Mouse (Mus musculus) heart, embryonic 16.5 days (tissue): ENCODE measurements at regions not wholly inside any gene's neighbourhood (a gene's known extent, or its start where the extent isn't known, plus 50 kb on each side); places are given as distances from the start of the nearest gene placed in this dataset.
A peak's percentile ranks its signal among the peaks of the same experiment; 100 is the strongest.
"Not testable (repeated sequence)": the region's sequence is repeated elsewhere in the genome, so short reads cannot be mapped to it uniquely, and the experiment has no call there.

Source experiments
- ATAC-seq: fragments of 200-750 bp; cut with Nextera tagmentation; replicated peaks from 2 replicates; pipeline ENCODE4 v1.8.0; 2017; ENCODE audit warnings: moderate number of reproducible peaks; ENCODE audit not compliant: insufficient read depth, low FRiP score; ENCODE audit errors: extremely low read depth
- H3K27ac ChIP-seq: fragments of 300-500 bp; sonication (generic); 2 replicates; pipeline ENCODE4 v1.5.1; 2014; ENCODE audit warnings: mild to moderate bottlenecking, low read length, control low read depth, moderate library complexity
- H3K27me3 ChIP-seq: fragments of 300-500 bp; sonication (generic); 2 replicates; pipeline ENCODE4 v1.6.1; 2014; ENCODE audit warnings: low read length, mixed read lengths; ENCODE audit not compliant: control insufficient read depth, insufficient read depth
- H3K36me3 ChIP-seq: fragments of 300-500 bp; sonication (generic); 2 replicates; pipeline ENCODE4 v1.6.1; 2014; ENCODE audit not compliant: control insufficient read depth, insufficient read depth
- H3K4me1 ChIP-seq: fragments of 300-500 bp; sonication (generic); 2 replicates; pipeline ENCODE4 v1.6.1; 2014; ENCODE audit warnings: low read length, mixed read lengths; ENCODE audit not compliant: control insufficient read depth, insufficient read depth
- H3K4me2 ChIP-seq: fragments of 300-500 bp; sonication (generic); 2 replicates; pipeline ENCODE4 v1.6.1; 2014; ENCODE audit warnings: low read depth, mild to moderate bottlenecking, control low read depth, low read length
- H3K4me3 ChIP-seq: fragments of 300-500 bp; sonication (generic); 2 replicates; pipeline ENCODE4 v1.5.1; 2014; ENCODE audit warnings: mild to moderate bottlenecking, control low read depth, low read length
- H3K9ac ChIP-seq: fragments of 300-500 bp; sonication (generic); 2 replicates; pipeline ENCODE4 v1.6.1; 2014; ENCODE audit warnings: low read length, control low read depth
- H3K9me3 ChIP-seq: fragments of 300-500 bp; sonication (generic); replicated peaks from 2 replicates; pipeline ENCODE4 v1.6.1; 2016; ENCODE audit warnings: low read length; ENCODE audit not compliant: control insufficient read depth
- WGBS: fragments of 180-500 bp; shearing (Covaris S2); extraction: QIAGEN DNeasy Blood & Tissue Kit; methylation state at CpG from one replicate; pipeline ENCODE4 v1.1.7; 2014; 5-methylcytosine and 5-hydroxymethylcytosine counted together

- H3K9me3 ChIP-seq: no peaks in the 10 kb centered on the region
- no peak overlapping the region for H3K27ac ChIP-seq
- WGBS: 27% methylated on average over 8 of the region's 8 CpGs
- H3K4me3 ChIP-seq: no peak overlapping the region
- H3K4me2 ChIP-seq: no peak overlapping the region
- H3K9ac ChIP-seq: no peak overlapping the region
- ATAC-seq: no peak
- no peaks in the 10 kb centered on the region for H3K27me3 ChIP-seq
- H3K36me3 ChIP-seq: no peaks in the 10 kb centered on the region
- H3K4me1 ChIP-seq: peaks cover 11% of the 10 kb centered on the region
Observed at GRCm38 (mm10) chr10:8116821-8117220, 160.8 kb upstream of the Tab2 start.

GRCm38 (mm10) chr10:8114932-8115331, 158.9 kb upstream of the Tab2 start:
- not testable (repeated sequence) for H3K4me2 ChIP-seq, H3K27ac ChIP-seq, ATAC-seq, H3K27me3 ChIP-seq, H3K9ac ChIP-seq, H3K36me3 ChIP-seq, H3K9me3 ChIP-seq, H3K4me3 ChIP-seq
- 72% methylated on average over 5 of the region's 5 CpGs for WGBS
- peaks cover 11% of the 10 kb centered on the region for H3K4me1 ChIP-seq

- 62% methylated on average over 3 of the region's 3 CpGs for WGBS
- Histone ChIP-seq H3K27me3 (no peaks in the 10 kb centered on the region), H3K4me3 (no peak overlapping the region), H3K9me3 (no peaks in the 10 kb centered on the region), H3K9ac (no peak overlapping the region), H3K4me1 (peaks cover 11% of the 10 kb centered on the region), H3K36me3 (no peaks in the 10 kb centered on the region), H3K4me2 (no peak overlapping the region), H3K27ac (no peak overlapping the region)
- ATAC-seq: peak; percentile 52
Observed at GRCm38 (mm10) chr10:8114530-8114929, 158.5 kb upstream of the Tab2 start.

- Histone ChIP-seq H3K4me3 (no peak overlapping the region), H3K27ac (no peak overlapping the region), H3K9me3 (peaks cover 11% of the 10 kb centered on the region), H3K4me2 (no peak overlapping the region), H3K4me1 (no peaks in the 10 kb centered on the region), H3K27me3 (no peaks in the 10 kb centered on the region), H3K36me3 (no peaks in the 10 kb centered on the region), H3K9ac (no peak overlapping the region)
- no peak for ATAC-seq
- 85% methylated on average over 6 of the region's 6 CpGs for WGBS
Observed at GRCm38 (mm10) chr10:8100489-8100888, 144.5 kb upstream of the Tab2 start.

GRCm38 (mm10) chr10:8095924-8096323, 139.9 kb upstream of the Tab2 start:
- Histone ChIP-seq H3K9me3 (peaks cover 4% of the 10 kb centered on the region), H3K9ac (no peak overlapping the region), H3K27me3 (no peaks in the 10 kb centered on the region), H3K27ac (no peak overlapping the region), H3K4me2 (no peak overlapping the region), H3K4me1 (peaks cover 15% of the 10 kb centered on the region), H3K36me3 (no peaks in the 10 kb centered on the region), H3K4me3 (no peak overlapping the region)
- no peak for ATAC-seq
- 67% methylated on average over 2 of the region's 2 CpGs for WGBS

- Histone ChIP-seq H3K4me1 (peaks cover 15% of the 10 kb centered on the region), H3K27me3 (no peaks in the 10 kb centered on the region), H3K4me2 (no peak overlapping the region), H3K27ac (no peak overlapping the region), H3K9ac (no peak overlapping the region), H3K9me3 (peaks cover 4% of the 10 kb centered on the region), H3K4me3 (no peak overlapping the region), H3K36me3 (no peaks in the 10 kb centered on the region)
- 92% methylated on average over 3 of the region's 3 CpGs for WGBS
- ATAC-seq: no peak
Observed at GRCm38 (mm10) chr10:8095206-8095605, 139.2 kb upstream of the Tab2 start.

- H3K36me3 ChIP-seq: no peaks in the 10 kb centered on the region
- WGBS: 29% methylated on average over 8 of the region's 8 CpGs
- no peaks in the 10 kb centered on the region for H3K9me3 ChIP-seq
- peak overlapping the region; percentile 42 for H3K9ac ChIP-seq
- no peak overlapping the region for H3K4me3 ChIP-seq
- peaks cover 30% of the 10 kb centered on the region for H3K4me1 ChIP-seq
- no peaks in the 10 kb centered on the region for H3K27me3 ChIP-seq
- ATAC-seq: peak; percentile 39
- H3K27ac ChIP-seq: peak overlapping the region; percentile 48
- peak overlapping the region; percentile 26 for H3K4me2 ChIP-seq
Observed at GRCm38 (mm10) chr10:8091871-8092552, 136.0 kb upstream of the Tab2 start.

- peak overlapping the region; percentile 8; the same call in 1 of the 2 replicates for H3K9ac ChIP-seq
- H3K4me3 ChIP-seq: no peak overlapping the region
- H3K27me3 ChIP-seq: no peaks in the 10 kb centered on the region
- 0 out of 2 replicates have a peak, but pooled peaks have one; percentile 19 for ATAC-seq
- H3K27ac ChIP-seq: peak overlapping the region; percentile 40
- no peaks in the 10 kb centered on the region for H3K36me3 ChIP-seq
- 19% methylated on average over 9 of the region's 9 CpGs for WGBS
- peak overlapping the region; percentile 43 for H3K4me2 ChIP-seq
- H3K9me3 ChIP-seq: no peaks in the 10 kb centered on the region
- H3K4me1 ChIP-seq: peaks cover 32% of the 10 kb centered on the region
Observed at GRCm38 (mm10) chr10:8089296-8089695, 133.3 kb upstream of the Tab2 start.

GRCm38 (mm10) chr10:8088737-8089136, 132.7 kb upstream of the Tab2 start:
- no peak overlapping the region for H3K9ac ChIP-seq
- no peak overlapping the region for H3K4me3 ChIP-seq
- no peak for ATAC-seq
- 62% methylated on average over 3 of the region's 3 CpGs for WGBS
- no peaks in the 10 kb centered on the region for H3K36me3 ChIP-seq
- H3K4me2 ChIP-seq: peak overlapping the region; percentile 43
- H3K9me3 ChIP-seq: no peaks in the 10 kb centered on the region
- H3K4me1 ChIP-seq: peaks cover 32% of the 10 kb centered on the region
- no peaks in the 10 kb centered on the region for H3K27me3 ChIP-seq
- H3K27ac ChIP-seq: peak overlapping the region; percentile 40; the same call in 1 of the 2 replicates
